Mouse (Mus musculus): ENCODE measurements around the gene Stap2. TPM values are rescaled to one million over a fixed set of nuclear protein-coding genes. Genes with fewer than 3 reads are reported as not detected.

Gene Stap2
- polyA plus RNA-seq, 1 experiment from 2014 or later = 8.0 TPM

DNA sequence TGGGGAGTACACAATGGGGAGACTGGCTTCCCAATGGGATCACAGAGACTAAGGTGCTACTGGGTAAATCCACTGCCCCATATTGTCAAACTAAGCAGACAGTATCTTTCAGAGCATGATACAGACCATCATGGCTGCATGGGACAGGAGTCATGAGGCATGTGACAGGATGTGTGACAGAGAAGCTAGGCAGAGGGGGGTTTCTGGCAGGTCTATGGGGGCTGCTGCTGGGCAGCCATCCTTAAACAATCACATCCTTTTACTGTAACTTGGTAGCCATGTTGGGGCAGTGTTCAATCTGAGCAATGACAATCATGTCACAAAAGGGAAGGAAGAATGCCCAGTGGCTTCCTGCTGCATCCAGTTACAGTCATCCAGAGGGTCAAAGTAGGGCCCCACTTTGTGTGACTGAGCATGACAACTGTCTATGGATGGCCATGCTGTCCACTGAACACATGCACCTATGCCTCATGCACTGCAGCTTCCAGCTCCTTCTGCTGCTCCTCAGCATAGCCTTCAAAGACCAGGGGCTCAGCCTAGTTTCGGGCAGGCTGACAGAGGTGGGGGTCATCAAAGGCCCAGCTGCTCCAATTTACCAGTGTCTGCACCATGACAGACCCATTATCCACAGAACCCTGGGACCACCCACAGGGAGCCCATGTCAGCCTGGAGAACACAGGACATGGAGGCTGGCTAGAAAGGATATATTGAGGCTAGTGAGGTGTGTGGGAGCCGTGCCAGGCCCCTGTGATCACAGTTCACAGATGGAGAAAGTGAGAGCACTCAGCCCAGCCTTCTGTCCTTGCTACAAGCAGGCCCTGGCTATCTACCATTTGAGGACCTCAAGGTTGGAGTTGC lies 17.0 kb upstream of the Stap2 start:
- Histone ChIP-seq H3K36me3 (peaks cover 39% of the 10 kb centered on the region), H3K27me3 (ENCODE audit: insufficient read depth, poor library complexity, severe bottlenecking) (no peaks in the 10 kb centered on the region), H3K4me1 (peaks cover 77% of the 10 kb centered on the region), H3K9me3 (no peaks in the 10 kb centered on the region), H3K4me3 (no peak overlapping the region), H3K27ac (0 out of 2 replicates have a peak overlapping the region, but pooled peaks have one; percentile 43)
- WGBS = 77% methylated on average over 2 of the region's 2 CpGs
- DNase-seq (ENCODE audit: low spot score) = no peak

GRCm38 (mm10) chr17:56021161-56021910 lies 16.0 kb upstream of the Stap2 start:
- Histone ChIP-seq H3K27me3 (ENCODE audit: insufficient read depth, poor library complexity, severe bottlenecking) (no peaks in the 10 kb centered on the region), H3K27ac (no peak overlapping the region), H3K4me3 (no peak overlapping the region), H3K36me3 (peaks cover 49% of the 10 kb centered on the region), H3K4me1 (peaks cover 67% of the 10 kb centered on the region), H3K9me3 (no peaks in the 10 kb centered on the region)
- no peak for DNase-seq (ENCODE audit: low spot score)
- WGBS = 79% methylated on average over 4 of the region's 4 CpGs

DNA sequence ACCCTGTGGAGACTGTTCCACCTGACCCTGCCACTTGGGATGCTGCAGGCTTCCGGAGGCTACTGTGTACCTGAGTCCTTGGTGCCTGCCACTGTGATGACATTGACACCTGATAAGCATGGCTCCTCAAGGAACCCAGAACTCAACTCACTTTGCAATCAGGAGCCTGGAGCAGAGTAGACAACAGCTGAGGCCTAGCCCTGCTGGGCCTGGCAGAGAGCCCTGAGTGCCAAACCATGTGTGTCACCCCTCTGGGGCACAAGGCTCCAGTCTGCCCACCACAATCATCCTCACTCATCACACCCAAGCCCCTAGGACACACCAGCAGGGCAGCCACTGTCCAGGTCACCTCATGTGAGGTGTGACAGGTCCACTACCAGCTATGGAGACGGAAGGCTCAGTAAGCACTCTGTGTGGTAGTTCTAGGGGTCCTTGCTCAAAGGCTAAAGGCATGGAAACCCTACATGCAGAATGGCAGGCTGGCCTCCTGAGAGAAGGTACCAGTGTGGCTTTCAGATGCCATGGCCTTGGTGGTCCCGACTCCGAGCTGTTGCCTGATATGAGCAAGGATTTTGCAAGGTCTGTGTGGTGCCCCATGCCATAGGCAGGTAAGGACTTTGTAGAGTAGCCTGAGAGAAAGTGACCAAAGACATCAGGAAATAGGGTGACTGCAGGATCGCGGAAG lies 15.2 kb upstream of the Stap2 start:
- no peaks in the 10 kb centered on the region for H3K9me3 ChIP-seq
- H3K4me1 ChIP-seq = peaks cover 59% of the 10 kb centered on the region
- no peak overlapping the region for H3K4me3 ChIP-seq
- peaks cover 57% of the 10 kb centered on the region for H3K36me3 ChIP-seq
- no peaks in the 10 kb centered on the region for H3K27me3 ChIP-seq (ENCODE audit: insufficient read depth, poor library complexity, severe bottlenecking)
- WGBS = 86% methylated on average over 6 of the region's 6 CpGs
- no peak for DNase-seq (ENCODE audit: low spot score)
- 0 out of 2 replicates have a peak overlapping the region, but pooled peaks have one; percentile 39 for H3K27ac ChIP-seq

DNA sequence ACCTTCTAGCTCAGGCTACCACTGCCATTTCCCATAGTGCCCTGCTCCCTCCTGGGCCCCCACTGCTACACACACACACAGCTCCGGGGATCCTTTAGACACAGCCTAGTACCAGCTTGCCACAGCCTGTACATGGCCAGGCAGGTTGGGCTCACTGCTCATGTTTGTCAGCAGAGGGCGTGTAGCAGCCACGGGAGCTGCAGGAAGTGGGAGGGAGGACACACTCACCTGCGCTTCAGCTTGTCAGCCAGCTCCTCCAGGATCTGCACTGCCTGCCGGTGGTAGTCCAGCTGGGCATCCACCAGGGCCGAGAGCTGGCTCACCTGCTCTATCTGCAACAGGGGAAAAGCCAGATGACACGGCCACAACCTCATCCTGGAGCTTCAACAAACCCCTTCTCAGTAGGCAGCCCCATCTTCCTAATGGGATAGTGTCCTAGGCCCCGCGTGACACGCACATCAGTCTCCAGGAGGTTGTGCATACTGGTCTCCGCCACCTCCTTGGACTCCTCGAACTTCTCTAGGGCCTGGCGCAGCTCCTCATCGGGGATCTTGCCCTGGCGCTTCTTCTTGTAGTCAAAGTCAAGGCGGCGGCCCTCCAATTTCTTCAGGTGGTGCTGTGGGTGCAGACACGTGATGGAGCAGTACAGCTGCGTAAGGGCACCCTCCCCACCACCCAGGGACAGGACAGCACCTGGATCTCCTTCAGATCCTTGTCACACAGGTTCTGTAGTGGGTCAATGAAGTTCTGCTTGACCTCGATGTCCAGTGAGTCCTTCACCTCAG lies 13.2 kb upstream of the Stap2 start:
- Histone ChIP-seq H3K27me3 (ENCODE audit: insufficient read depth, poor library complexity, severe bottlenecking) (no peaks in the 10 kb centered on the region), H3K4me1 (peaks cover 40% of the 10 kb centered on the region), H3K27ac (no peak overlapping the region), H3K9me3 (no peaks in the 10 kb centered on the region), H3K4me3 (no peak overlapping the region), H3K36me3 (peaks cover 71% of the 10 kb centered on the region)
- 73% methylated on average over 20 of the region's 20 CpGs for WGBS
- no peak for DNase-seq (ENCODE audit: low spot score)

GRCm38 (mm10) chr17:56017848-56018247 lies 12.5 kb upstream of the Stap2 start:
- Histone ChIP-seq H3K36me3 (peaks cover 77% of the 10 kb centered on the region), H3K4me1 (peaks cover 33% of the 10 kb centered on the region), H3K9me3 (no peaks in the 10 kb centered on the region), H3K27ac (no peak overlapping the region), H3K4me3 (no peak overlapping the region), H3K27me3 (ENCODE audit: insufficient read depth, poor library complexity, severe bottlenecking) (no peaks in the 10 kb centered on the region)
- 91% methylated on average over 7 of the region's 7 CpGs for WGBS
- no peak for DNase-seq (ENCODE audit: low spot score)

DNA sequence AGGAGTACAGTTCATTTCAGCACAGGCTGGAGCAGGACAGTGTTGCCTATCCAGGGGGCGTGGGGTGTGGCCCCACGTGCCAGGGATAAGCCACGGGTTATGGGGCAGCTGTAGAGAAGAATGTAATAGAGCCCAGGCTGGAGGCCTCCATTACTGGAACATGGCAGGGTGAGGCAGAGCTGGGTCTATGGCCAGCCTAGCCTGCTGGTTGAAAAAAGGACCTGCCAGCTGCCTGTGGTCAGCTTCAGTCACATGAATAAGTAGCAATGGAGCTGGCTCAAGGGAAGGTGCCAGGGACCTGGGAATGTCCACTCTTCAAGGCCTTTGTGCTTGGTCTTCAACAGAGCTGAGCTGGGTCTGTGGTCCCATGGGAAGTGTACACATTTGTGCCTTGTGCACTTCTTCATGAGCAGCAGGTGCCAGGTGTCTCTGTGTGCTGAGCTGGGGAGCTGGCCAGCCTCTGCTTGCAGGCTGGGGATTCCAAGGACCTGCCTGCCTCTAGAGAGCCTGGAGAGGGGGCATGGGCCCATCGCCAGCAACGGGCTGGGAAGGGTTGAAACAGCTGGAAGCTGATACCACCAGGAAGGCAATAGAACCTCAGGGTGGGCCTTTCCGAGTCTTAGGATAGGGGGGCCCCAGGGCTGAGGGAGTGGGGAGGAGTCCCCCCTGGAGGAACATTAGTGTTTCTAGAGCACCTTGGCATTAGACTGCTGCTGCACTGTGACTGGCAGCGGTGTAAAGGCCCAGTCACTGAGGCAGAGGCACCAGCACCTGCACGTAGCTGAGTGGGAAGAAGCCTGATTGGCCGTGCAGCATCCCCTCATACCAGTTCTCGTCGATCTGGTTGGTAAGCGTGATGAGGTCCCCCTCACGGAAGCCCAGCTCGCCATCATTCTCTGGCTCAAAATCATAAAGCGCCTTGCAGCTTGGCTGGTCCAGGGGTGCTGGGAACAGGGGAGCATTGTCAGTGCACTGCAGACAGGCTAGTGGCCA lies 11.7 kb upstream of the Stap2 start:
- peaks cover 26% of the 10 kb centered on the region for H3K4me1 ChIP-seq
- peaks cover 83% of the 10 kb centered on the region for H3K36me3 ChIP-seq
- H3K9me3 ChIP-seq = no peaks in the 10 kb centered on the region
- no peak overlapping the region for H3K4me3 ChIP-seq
- 86% methylated on average over 15 of the region's 15 CpGs for WGBS
- H3K27ac ChIP-seq = no peak overlapping the region
- no peak for DNase-seq (ENCODE audit: low spot score)
- H3K27me3 ChIP-seq (ENCODE audit: insufficient read depth, poor library complexity, severe bottlenecking) = no peaks in the 10 kb centered on the region

- H3K4me1 ChIP-seq = peaks cover 19% of the 10 kb centered on the region
- H3K36me3 ChIP-seq = peaks cover 90% of the 10 kb centered on the region
- H3K4me3 ChIP-seq = no peak overlapping the region
- H3K27ac ChIP-seq = no peak overlapping the region
- H3K9me3 ChIP-seq = no peaks in the 10 kb centered on the region
- 88% methylated on average over 8 of the region's 8 CpGs for WGBS
- no peak for DNase-seq (ENCODE audit: low spot score)
- H3K27me3 ChIP-seq (ENCODE audit: insufficient read depth, poor library complexity, severe bottlenecking) = no peaks in the 10 kb centered on the region
These were observed 11.0 kb upstream of the Stap2 start for GRCm38 (mm10) chr17:56016382-56016781.

DNA sequence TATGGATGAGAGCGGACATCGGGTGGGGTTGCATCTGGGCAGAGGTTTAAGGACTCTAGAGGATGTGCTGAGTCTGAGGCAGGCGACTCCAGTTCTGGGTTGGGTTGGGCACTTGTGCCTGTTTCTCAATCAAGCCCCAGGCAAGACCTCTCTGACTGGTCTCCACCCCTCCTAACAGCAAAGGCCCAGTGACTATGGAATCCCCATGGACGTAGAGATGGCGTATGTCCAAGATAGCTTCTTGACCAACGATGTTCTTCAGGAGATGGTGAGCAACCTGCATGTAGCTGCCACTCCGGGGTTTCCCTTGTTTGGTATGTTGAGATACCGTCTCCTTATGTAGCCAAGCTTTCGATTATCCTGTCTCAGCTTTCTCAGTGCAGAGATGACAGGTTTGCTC lies 9.9 kb upstream of the Stap2 start:
- no peaks in the 10 kb centered on the region for H3K9me3 ChIP-seq
- no peak overlapping the region for H3K4me3 ChIP-seq
- no peak overlapping the region for H3K27ac ChIP-seq
- 93% methylated on average over 9 of the region's 9 CpGs for WGBS
- no peak for DNase-seq (ENCODE audit: low spot score)
- peaks cover 15% of the 10 kb centered on the region for H3K4me1 ChIP-seq
- H3K36me3 ChIP-seq = peaks cover 90% of the 10 kb centered on the region
- H3K27me3 ChIP-seq (ENCODE audit: insufficient read depth, poor library complexity, severe bottlenecking) = no peaks in the 10 kb centered on the region

- DNase-seq (ENCODE audit: low spot score) = no peak
- no peak overlapping the region for H3K4me3 ChIP-seq
- 88% methylated on average over 7 of the region's 7 CpGs for WGBS
- H3K27me3 ChIP-seq (ENCODE audit: insufficient read depth, poor library complexity, severe bottlenecking) = no peaks in the 10 kb centered on the region
- no peaks in the 10 kb centered on the region for H3K9me3 ChIP-seq
- H3K27ac ChIP-seq = no peak overlapping the region
- H3K4me1 ChIP-seq = peaks cover 31% of the 10 kb centered on the region
- peaks cover 52% of the 10 kb centered on the region for H3K36me3 ChIP-seq
These were observed 6.1 kb upstream of the Stap2 start for GRCm38 (mm10) chr17:56011441-56011840.

DNA sequence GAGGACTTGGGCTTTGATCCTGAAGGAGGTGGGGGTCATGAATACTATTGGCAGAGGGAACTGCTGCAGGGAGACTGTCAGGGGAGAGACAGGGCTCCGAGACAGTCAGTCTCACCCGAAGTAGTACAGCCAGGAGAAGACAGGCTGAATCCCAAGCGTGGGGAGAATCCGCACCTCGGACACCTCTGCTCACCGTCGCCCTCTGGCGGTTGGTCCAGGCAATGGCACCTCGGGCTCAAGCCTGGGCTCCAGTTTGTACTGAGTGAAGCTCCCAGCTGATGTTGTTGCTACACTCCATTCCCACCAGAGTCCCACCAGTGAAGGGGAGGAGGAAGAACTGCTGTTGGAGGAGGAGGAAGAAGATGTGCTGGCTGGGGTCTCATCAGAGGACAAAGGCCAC lies 5.3 kb upstream of the Stap2 start:
- no peak for DNase-seq (ENCODE audit: low spot score)
- peak overlapping the region; percentile 80 for H3K4me3 ChIP-seq
- peak overlapping the region; percentile 12; the same call in 1 of the 2 replicates for H3K27ac ChIP-seq
- H3K27me3 ChIP-seq (ENCODE audit: insufficient read depth, poor library complexity, severe bottlenecking) = no peaks in the 10 kb centered on the region
- H3K36me3 ChIP-seq = peaks cover 45% of the 10 kb centered on the region
- WGBS = 14% methylated on average over 9 of the region's 9 CpGs
- H3K9me3 ChIP-seq = no peaks in the 10 kb centered on the region
- peaks cover 31% of the 10 kb centered on the region for H3K4me1 ChIP-seq

DNA sequence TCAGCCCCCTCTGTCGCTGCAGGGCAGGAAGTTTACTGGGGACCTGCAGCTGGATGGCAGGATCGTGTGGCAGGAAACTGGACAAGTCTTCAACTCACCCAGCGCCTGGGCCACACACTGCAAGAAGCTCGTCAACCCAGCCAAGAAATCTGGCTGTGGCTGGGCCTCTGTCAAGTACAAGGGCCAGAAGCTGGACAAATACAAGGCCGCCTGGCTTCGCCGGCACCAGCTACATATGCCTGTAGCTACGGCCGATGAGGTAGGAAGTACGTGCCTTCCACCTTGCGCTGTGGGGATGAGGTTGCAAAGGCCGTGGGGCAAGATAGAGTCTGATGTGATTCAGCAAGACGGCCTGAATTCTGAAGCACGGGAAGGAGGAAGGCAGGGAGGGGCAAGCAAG lies 4.9 kb upstream of the Stap2 start:
- H3K4me1 ChIP-seq = peaks cover 34% of the 10 kb centered on the region
- H3K4me3 ChIP-seq = peak overlapping the region; percentile 80
- H3K36me3 ChIP-seq = peaks cover 40% of the 10 kb centered on the region
- no peak for DNase-seq (ENCODE audit: low spot score)
- no peaks in the 10 kb centered on the region for H3K27me3 ChIP-seq (ENCODE audit: insufficient read depth, poor library complexity, severe bottlenecking)
- H3K9me3 ChIP-seq = no peaks in the 10 kb centered on the region
- WGBS = 77% methylated on average over 14 of the region's 14 CpGs
- H3K27ac ChIP-seq = peak overlapping the region; percentile 12; the same call in 1 of the 2 replicates
